Mouse (Mus musculus): Measurements from ENCODE around the gene Hira. TPM values are rescaled to one million over a fixed set of nuclear protein-coding genes. Genes with fewer than 3 reads are reported as not detected.
"Not testable (repeated sequence)": the region's sequence is repeated elsewhere in the genome, so short reads cannot be mapped to it uniquely, and the experiment has no call there.

The Hira gene
- polyA plus RNA-seq (2012; rRNA removed), result 40.3 and 46.6 TPM in 2 replicates

DNA sequence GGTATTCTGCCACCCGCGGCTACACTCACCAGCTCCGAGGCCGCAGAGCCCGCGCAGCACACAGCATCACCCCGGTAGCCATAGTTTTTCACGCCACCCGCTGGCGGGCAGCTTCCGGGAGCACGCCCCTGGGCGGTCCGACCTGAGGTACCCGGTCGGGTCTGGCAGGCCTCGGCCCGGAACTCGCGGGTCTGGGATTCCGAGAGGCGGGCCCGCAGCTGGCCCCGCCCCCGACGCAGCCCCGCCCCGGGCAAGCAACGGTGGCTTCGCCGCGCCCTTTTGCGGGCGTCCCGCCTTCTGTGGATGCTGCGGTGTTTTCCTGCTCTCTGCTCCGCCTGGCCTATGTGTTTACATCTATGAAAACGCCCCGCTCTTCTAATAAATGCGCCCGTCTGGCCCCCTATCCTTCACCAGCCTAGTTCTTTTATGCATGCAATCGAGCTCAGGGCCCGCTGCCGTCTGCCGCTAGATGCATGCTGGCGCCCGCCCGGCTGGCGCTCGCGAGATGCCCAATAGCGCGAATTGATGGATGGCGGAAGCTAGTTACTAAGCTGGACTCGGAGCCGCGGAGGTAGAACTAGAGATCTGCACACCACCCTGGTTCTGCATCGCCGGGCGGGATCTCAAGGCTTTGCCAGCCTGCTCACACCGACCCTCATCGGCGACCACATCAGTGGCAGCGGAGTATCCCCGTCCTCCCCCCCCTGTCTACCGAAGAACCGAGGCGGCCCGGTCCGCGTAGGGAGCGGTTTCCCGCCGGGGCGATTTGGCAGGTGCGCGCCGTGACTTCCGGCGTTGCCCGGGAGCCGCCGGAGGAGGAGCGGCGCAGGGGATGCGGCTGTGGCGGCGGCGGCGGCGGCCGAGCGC is at the start of gene Hira, which contains the start of gene Mrpl40:
Gene Hira, plus strand, starts transcription at position 596 of the 867 bp plus-strand sequence.
Gene Mrpl40, minus strand, starts transcription at position 421 of the 867 bp plus-strand sequence.
- DNase-seq (ENCODE audit: low read depth), result peak; percentile 36

DNA sequence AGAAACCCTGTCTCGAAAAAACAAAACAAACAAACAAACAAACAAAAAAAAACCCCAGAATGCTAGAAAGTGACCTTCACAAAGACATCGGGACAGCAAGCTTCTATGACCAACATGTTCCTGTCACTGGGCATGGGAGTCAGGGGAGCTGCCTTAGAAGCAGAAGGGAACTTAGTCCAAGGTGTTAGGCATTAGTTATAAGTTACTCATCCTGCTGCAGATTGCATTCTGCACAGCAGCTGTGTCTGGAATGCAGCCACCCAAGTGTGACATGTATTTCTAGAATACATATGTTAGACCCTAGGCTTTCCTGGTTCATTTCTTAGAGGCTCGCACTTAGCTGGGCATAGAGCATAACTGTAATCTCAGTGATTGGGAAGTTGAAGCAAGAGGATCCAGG is 48.2 kb upstream of the Hira start:
- no peak for DNase-seq (ENCODE audit: low read depth)

DNA sequence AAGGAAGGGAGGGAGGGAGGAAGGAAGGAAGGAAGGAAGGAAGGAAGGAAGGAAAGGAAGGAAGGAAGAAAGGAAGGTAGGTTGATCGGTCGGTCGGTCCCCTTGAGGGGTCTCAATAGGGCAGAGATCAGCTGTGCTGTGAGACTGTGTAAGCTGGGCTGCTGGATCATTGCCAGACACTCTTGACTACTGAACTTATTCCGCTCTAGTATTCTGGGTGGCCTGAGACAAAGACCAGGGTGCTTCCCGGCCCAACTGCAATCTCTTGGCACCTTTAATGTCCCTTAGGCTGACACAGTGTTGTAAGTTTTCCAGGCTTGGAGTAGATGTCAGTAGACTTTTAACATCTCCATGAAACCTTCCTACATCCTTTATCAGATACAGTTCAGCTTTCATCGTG is 47.7 kb upstream of the Hira start:
- DNase-seq (ENCODE audit: low read depth), result no peak

DNA sequence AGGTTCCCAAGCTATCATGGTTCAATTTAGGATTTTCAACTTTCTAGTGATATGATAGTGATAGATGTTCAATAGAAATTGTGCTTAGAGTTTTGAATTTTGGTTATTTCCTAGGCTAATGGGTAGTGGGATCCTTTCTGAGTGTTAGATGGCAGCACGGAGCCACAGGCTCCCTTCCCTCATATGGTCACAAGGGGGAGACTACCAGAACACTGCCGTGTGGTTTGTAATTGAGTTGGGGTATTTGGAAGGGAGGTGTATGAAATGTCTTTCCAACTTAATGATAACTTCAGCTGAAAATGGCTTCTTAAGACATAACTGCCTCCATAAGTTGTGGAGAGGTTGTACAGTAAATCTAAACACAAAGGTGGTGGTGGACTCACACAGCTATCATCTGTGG is 43.4 kb upstream of the Hira start:
- DNase-seq (ENCODE audit: low read depth), result no peak

GRCm38 (mm10) chr16:18836073-18836467 is 40.8 kb upstream of the Hira start:
- no peak for DNase-seq (ENCODE audit: low read depth)

- peak; percentile 84 for DNase-seq (ENCODE audit: low read depth)
These were observed 40.2 kb upstream of the Hira start, which contains the start of the genes 2510002D24Rik and Gm28539 for GRCm38 (mm10) chr16:18836468-18837208. Gene 2510002D24Rik (plus strand): TSS chr16:18836578. Gene Gm28539 (plus strand): TSS chr16:18836584.

- no peak for DNase-seq (ENCODE audit: low read depth)
These were observed 38.5 kb upstream of the Hira start for GRCm38 (mm10) chr16:18838346-18838745.

DNA sequence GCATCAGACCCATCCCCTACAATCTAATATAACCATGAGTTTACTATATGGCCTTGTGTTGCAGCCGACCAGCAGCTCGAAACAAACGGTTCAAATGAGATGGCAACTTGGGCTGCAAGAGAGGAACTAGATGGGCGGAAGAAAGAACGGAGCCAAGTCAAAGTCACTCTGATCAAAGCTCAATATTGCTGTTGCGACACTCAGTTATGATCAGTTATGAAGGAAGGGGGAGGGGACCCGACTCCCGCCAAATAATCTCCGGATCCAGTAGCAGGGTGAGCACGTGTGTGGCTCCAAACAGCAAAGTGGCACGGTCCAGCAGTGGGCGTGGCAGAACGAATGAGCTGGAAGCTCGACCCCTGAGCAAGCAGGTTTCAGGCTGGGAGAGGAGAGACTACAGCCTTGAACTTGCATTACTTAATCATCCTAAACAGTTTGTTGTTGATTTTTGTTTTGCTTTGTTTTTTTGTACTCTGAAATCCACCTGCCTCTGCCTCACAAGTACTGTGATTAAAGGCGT is 30.5 kb upstream of the Hira start:
- DNase-seq (ENCODE audit: low read depth), result no peak

DNA sequence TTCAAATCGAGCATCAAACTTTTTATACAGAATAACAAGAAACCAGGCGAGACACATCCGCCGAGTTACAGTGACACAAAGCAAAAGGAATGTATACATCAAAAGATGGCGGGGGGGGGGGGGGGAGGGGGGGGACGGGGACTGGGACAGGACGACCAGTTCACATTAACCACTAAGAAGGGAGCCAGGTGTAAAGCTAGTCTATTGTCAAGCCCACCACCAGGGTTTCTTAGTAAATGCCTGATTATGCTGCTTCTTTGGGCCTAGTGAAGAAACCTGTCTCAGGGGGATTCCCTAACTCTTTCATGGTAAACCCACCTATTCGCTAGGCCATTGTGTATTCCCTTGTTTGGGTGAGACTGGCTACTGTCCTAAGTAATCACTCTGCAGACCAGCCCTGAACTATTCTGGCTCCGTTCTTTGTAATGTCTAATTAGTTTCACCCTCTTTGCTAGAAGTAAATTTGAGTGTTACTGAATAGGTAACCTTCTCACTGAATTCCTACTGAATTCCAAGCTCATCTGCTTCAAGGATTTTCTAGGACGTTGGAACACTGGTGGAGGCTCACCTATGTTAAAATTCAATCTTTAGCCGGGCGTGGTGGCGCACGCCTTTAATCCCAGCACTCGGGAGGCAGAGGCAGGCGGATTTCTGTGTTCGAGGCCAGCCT is 27.2 kb upstream of the Hira start:
- not testable (repeated sequence) for DNase-seq (ENCODE audit: low read depth)

DNA sequence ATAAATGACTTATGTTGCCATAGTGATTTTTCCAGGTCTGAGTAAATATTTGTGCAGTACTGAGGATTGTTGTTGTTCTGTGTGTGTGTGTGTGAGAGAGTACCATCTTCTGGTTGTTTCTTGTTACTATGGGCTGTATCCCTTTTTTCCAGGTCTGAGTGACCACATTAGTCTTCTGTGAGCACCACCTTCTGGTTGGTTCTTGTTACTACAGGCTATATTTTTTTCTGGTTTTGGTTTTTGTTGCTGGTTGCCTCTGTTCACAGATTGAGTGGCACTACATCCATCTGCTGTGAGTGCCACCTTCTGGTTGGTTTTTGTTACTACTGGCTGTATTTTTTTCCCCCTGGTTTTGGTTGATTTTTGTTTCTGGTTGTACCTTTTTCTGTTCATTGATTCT is 18.3 kb upstream of the Hira start:
- no peak for DNase-seq (ENCODE audit: low read depth)

DNA sequence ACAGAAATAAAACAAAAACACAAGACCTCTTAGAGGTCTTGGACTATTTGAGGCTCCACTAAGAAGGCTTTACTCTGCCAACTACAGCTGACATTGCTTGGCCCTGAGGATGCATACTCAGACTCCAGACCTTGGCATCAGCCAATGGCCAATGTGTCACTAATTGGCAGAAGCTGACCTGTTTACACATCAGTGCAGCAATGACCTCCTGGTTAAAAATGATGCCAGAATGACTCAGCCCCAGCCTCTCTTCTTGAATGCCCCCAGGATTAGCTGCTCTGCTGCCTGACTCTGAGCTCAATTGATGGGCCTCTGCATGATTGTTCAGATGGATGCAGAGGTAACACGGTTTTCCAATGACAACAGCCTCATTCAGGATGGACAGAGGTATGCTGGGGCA is 16.7 kb upstream of the Hira start:
- no peak for DNase-seq (ENCODE audit: low read depth)

GRCm38 (mm10) chr16:18870495-18870894 is 6.3 kb upstream of the Hira start:
- not testable (repeated sequence) for DNase-seq (ENCODE audit: low read depth)

GRCm38 (mm10) chr16:18876091-18876441 is 771 bp upstream of the Hira start:
- DNase-seq (ENCODE audit: low read depth), result no peak

GRCm38 (mm10) chr16:18877386-18878090 is 701 bp downstream of the Hira start:
- peak; percentile 16 for DNase-seq (ENCODE audit: low read depth)

DNA sequence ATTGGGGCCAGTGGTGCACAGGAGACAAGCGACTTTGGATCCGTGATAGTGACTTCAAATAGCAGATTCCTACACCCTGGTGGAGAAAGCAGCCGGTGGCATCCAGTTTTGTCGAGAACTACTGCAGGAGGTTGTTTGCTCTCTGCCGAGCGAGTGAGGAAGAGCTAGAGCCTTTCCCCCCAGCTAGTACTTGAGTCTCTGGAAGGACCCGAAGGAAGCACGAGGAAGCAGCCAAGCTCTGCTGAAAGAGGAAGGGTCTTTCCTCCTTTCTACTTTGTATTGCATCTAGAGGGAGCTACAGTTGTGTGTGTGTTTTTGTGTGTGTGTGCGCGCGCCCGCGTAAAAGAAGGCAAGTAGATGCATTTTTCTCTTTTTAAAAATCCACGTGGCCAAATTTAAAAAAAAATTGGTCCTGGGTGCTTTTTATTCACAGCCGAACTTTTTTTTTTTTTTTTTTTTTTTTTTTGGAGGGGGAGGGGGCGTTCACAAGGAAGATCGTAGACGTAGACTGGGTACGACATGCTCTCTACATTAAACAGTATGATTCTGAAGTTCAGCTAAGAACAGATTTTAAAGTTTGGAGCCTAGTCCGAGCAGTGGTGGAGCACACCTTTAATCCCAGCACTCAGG is 1.4 kb downstream of the Hira start:
- DNase-seq (ENCODE audit: low read depth), result no peak

DNA sequence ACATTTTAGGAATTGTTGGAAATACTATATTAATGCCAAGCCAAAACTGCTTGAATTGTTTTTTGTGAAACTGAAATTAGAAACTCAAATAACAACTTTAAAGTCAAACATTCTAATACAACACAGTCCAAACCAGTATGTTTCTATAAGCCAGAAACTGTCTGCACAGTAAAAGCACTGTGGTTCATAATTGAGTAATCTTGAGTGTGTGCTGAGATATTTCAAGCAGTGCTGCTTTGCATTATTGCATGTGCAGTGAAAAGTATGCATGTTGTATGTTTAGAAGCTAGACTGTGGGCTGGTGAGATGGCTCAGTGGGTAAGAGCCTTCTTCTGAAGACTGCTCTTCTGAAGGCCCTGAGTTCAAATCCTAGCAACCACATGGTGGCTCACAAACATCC is 7.2 kb downstream of the Hira start:
- no peak for DNase-seq (ENCODE audit: low read depth)

DNA sequence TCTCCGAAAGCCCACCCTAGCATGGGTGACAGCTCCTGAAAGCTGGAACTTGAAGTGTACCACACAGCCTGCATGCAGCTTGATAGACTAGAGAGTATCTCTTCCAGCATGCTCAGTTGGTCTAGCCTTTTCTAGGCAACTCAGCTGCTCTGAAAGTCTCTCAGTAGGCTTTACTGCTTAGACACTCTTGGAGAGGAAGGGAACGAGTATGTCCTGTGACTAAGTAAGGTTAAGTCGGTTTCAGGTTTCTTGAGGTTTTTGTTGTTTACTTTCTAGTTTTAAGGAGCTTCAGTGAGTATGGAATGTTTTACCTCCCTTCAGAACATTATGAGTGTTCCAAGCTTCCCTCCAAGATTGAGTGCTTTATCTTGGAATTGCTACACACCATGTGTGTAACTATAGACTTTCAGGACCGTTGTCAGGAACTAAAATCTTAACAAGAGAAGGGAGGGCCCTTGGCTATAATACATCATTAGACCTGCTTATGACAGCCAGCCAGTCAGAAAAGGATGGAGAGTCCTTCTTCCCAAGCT is 17.1 kb downstream of the Hira start:
- no peak for DNase-seq (ENCODE audit: low read depth)

GRCm38 (mm10) chr16:18895249-18895648 is 18.4 kb downstream of the Hira start:
- no peak for DNase-seq (ENCODE audit: low read depth)

DNA sequence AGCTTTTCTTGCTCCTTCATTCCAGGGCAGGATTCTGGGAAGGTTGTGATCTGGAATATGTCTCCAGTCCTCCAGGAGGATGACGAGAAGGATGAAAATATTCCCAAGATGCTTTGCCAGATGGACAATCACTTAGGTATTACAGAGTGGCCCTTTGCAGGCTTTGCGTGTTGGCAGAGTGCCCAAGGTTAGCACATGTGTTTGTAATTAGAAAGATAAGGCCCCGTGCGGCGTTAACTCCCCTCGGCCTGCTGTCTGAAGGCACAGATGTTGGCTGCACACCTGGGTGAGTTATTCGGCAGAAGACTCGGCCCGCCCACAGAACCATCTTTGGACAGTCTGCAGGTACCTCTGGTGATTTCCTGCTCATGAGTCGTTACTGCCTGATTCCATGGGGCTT is 19.6 kb downstream of the Hira start:
- DNase-seq (ENCODE audit: low read depth), result no peak

GRCm38 (mm10) chr16:18905648-18906047 is 28.8 kb downstream of the Hira start:
- DNase-seq (ENCODE audit: low read depth), result no peak

DNA sequence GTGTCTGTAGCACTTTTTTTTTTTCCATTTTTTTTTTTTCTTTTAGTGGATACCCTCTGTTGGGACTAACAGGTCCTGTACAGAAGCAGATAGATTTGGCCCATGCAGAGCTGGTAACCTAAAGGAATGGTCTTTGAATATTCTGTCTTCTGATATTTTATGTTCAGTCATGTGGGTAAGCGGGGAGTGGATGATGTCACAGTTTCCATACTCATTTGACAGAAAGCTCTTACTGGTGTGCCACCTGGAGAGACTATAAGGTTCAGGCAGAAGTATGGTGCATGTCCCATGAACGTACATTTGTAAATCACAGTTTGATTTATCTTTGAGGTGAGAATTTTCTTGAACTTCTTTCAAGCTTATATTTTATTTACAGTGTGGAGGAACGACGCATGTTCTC is 39.2 kb downstream of the Hira start:
- DNase-seq (ENCODE audit: low read depth), result no peak
